Mouse (Mus musculus) spleen, adult 2 months (tissue): Measurements from ENCODE around the gene Ikzf1.

ENCODE experiments used
- CTCF ChIP-seq: fragments of 200-500 bp; IDR thresholded peaks from 2 replicates; pipeline ENCODE4 v1.5.1; 2011; ENCODE audit warnings: mild to moderate bottlenecking, inconsistent platforms; ENCODE audit not compliant: insufficient read depth, insufficient read length, insufficient replicate concordance; ENCODE audit errors: extremely low read depth
- POLR2A ChIP-seq: fragments of 200-500 bp; IDR thresholded peaks from 2 replicates; pipeline ENCODE4 v1.6.1; 2011; ENCODE audit warnings: low read depth, low read length, inconsistent platforms

GRCm38 (mm10) chr11:11684930-11685852 lies at the start of gene Ikzf1:
- TF ChIP-seq POLR2A = peak; percentile 35; the same call in 1 of the 2 replicates
- TF ChIP-seq CTCF = no peak
